Mouse (Mus musculus): ENCODE results near the gene Rgs16.

Rgs16 gene

GRCm38 (mm10) chr1:153740145-153740544, at the start of gene Rgs16:
TSS of gene Rgs16 (plus strand) at chr1:153740349.
- TF ChIP-seq CTCF (conservative IDR thresholded peaks at IDR 0.05; ENCODE audit: low read length): no peak
- TF ChIP-seq POU5F1 (IDR thresholded peaks at IDR 0.05; ENCODE audit: borderline replicate concordance, low read length): no peak
- Histone ChIP-seq H3K4me3 (replicated peaks; ENCODE audit: low read length) (peak within 1 kb of the TSS; percentile 77), H3K36me3 (ENCODE audit: insufficient read depth, low read length) (peaks cover 28% of the 10 kb centered on the region), H3K4me1 (replicated peaks; ENCODE audit: low read depth, low read length) (peaks cover 41% of the 10 kb centered on the region), H3K9me3 (ENCODE audit: low read length) (no peaks in the 10 kb centered on the region), H3K27me3 (ENCODE audit: insufficient read depth, low read length) (peaks cover 75% of the 10 kb centered on the region)

GRCm38 (mm10) chr1:153692526-153692925, 47.6 kb upstream of the Rgs16 start:
- TF ChIP-seq CTCF (conservative IDR thresholded peaks at IDR 0.05; ENCODE audit: low read length) (no peak), POU5F1 (IDR thresholded peaks at IDR 0.05; ENCODE audit: borderline replicate concordance, low read length) (no peak), NANOG (IDR thresholded peaks at IDR 0.05; ENCODE audit: borderline replicate concordance, low read length) (no peak)
- Histone ChIP-seq H3K36me3 (ENCODE audit: insufficient read depth, low read length) (no peaks in the 10 kb centered on the region), H3K27me3 (ENCODE audit: insufficient read depth, low read length) (peaks cover 9% of the 10 kb centered on the region; the same call in 1 of the 2 replicates), H3K9me3 (ENCODE audit: low read length) (no peaks in the 10 kb centered on the region), H3K4me3 (replicated peaks; ENCODE audit: low read length) (no peak overlapping the region), H3K4me1 (replicated peaks; ENCODE audit: low read depth, low read length) (peaks cover 21% of the 10 kb centered on the region)

- TF ChIP-seq POU5F1 (IDR thresholded peaks at IDR 0.05; ENCODE audit: borderline replicate concordance, low read length) (no peak), CTCF (conservative IDR thresholded peaks at IDR 0.05; ENCODE audit: low read length) (no peak), NANOG (IDR thresholded peaks at IDR 0.05; ENCODE audit: borderline replicate concordance, low read length) (no peak)
- H3K27me3 ChIP-seq (ENCODE audit: insufficient read depth, low read length): peaks cover 15% of the 10 kb centered on the region
- H3K4me1 ChIP-seq (replicated peaks; ENCODE audit: low read depth, low read length): peaks cover 25% of the 10 kb centered on the region
- H3K9me3 ChIP-seq (ENCODE audit: low read length): no peaks in the 10 kb centered on the region
- no peaks in the 10 kb centered on the region for H3K36me3 ChIP-seq (ENCODE audit: insufficient read depth, low read length)
- no peak overlapping the region for H3K4me3 ChIP-seq (replicated peaks; ENCODE audit: low read length)
These were observed 45.6 kb upstream of the Rgs16 start for GRCm38 (mm10) chr1:153694372-153695120.

GRCm38 (mm10) chr1:153695398-153695797, 44.8 kb upstream of the Rgs16 start:
- peaks cover 25% of the 10 kb centered on the region for H3K4me1 ChIP-seq (replicated peaks; ENCODE audit: low read depth, low read length)
- H3K9me3 ChIP-seq (ENCODE audit: low read length): no peaks in the 10 kb centered on the region

GRCm38 (mm10) chr1:153696093-153696492, 44.1 kb upstream of the Rgs16 start:
- TF ChIP-seq NANOG (IDR thresholded peaks at IDR 0.05; ENCODE audit: borderline replicate concordance, low read length) (no peak), CTCF (conservative IDR thresholded peaks at IDR 0.05; ENCODE audit: low read length) (no peak)
- Histone ChIP-seq H3K36me3 (ENCODE audit: insufficient read depth, low read length) (no peaks in the 10 kb centered on the region), H3K9me3 (ENCODE audit: low read length) (no peaks in the 10 kb centered on the region), H3K4me1 (replicated peaks; ENCODE audit: low read depth, low read length) (peaks cover 25% of the 10 kb centered on the region), H3K4me3 (replicated peaks; ENCODE audit: low read length) (no peak overlapping the region), H3K27me3 (ENCODE audit: insufficient read depth, low read length) (peaks cover 21% of the 10 kb centered on the region)

More at GRCm38 (mm10) chr1:153695398-153695797, 44.8 kb upstream of the Rgs16 start:
- Histone ChIP-seq H3K4me3 (replicated peaks; ENCODE audit: low read length) (no peak overlapping the region), H3K36me3 (ENCODE audit: insufficient read depth, low read length) (no peaks in the 10 kb centered on the region), H3K27me3 (ENCODE audit: insufficient read depth, low read length) (peaks cover 15% of the 10 kb centered on the region)
- TF ChIP-seq POU5F1 (IDR thresholded peaks at IDR 0.05; ENCODE audit: borderline replicate concordance, low read length) (no peak), NANOG (IDR thresholded peaks at IDR 0.05; ENCODE audit: borderline replicate concordance, low read length) (no peak), CTCF (conservative IDR thresholded peaks at IDR 0.05; ENCODE audit: low read length) (no peak)

GRCm38 (mm10) chr1:153696541-153696940, 43.6 kb upstream of the Rgs16 start:
- Histone ChIP-seq H3K4me1 (replicated peaks; ENCODE audit: low read depth, low read length) (peaks cover 25% of the 10 kb centered on the region), H3K36me3 (ENCODE audit: insufficient read depth, low read length) (no peaks in the 10 kb centered on the region), H3K9me3 (ENCODE audit: low read length) (no peaks in the 10 kb centered on the region), H3K27me3 (ENCODE audit: insufficient read depth, low read length) (peaks cover 21% of the 10 kb centered on the region), H3K4me3 (replicated peaks; ENCODE audit: low read length) (no peak overlapping the region)
- TF ChIP-seq NANOG (IDR thresholded peaks at IDR 0.05; ENCODE audit: borderline replicate concordance, low read length): no peak
- TF ChIP-seq CTCF (conservative IDR thresholded peaks at IDR 0.05; ENCODE audit: low read length): no peak
- TF ChIP-seq POU5F1 (IDR thresholded peaks at IDR 0.05; ENCODE audit: borderline replicate concordance, low read length): no peak

GRCm38 (mm10) chr1:153697581-153698251, 42.4 kb upstream of the Rgs16 start:
- no peak overlapping the region for H3K4me3 ChIP-seq (replicated peaks; ENCODE audit: low read length)
- H3K9me3 ChIP-seq (ENCODE audit: low read length): no peaks in the 10 kb centered on the region
- H3K27me3 ChIP-seq (ENCODE audit: insufficient read depth, low read length): peaks cover 25% of the 10 kb centered on the region
- TF ChIP-seq NANOG (IDR thresholded peaks at IDR 0.05; ENCODE audit: borderline replicate concordance, low read length): no peak
- TF ChIP-seq CTCF (conservative IDR thresholded peaks at IDR 0.05; ENCODE audit: low read length): no peak
- no peak for TF ChIP-seq POU5F1 (IDR thresholded peaks at IDR 0.05; ENCODE audit: borderline replicate concordance, low read length)
- H3K4me1 ChIP-seq (replicated peaks; ENCODE audit: low read depth, low read length): peaks cover 25% of the 10 kb centered on the region
- H3K36me3 ChIP-seq (ENCODE audit: insufficient read depth, low read length): no peaks in the 10 kb centered on the region

GRCm38 (mm10) chr1:153698311-153699084, 41.7 kb upstream of the Rgs16 start:
- no peak overlapping the region for H3K4me3 ChIP-seq (replicated peaks; ENCODE audit: low read length)
- H3K4me1 ChIP-seq (replicated peaks; ENCODE audit: low read depth, low read length): peaks cover 24% of the 10 kb centered on the region
- peaks cover 25% of the 10 kb centered on the region for H3K27me3 ChIP-seq (ENCODE audit: insufficient read depth, low read length)
- TF ChIP-seq POU5F1 (IDR thresholded peaks at IDR 0.05; ENCODE audit: borderline replicate concordance, low read length): no peak
- TF ChIP-seq CTCF (conservative IDR thresholded peaks at IDR 0.05; ENCODE audit: low read length): no peak
- TF ChIP-seq NANOG (IDR thresholded peaks at IDR 0.05; ENCODE audit: borderline replicate concordance, low read length): no peak
- no peaks in the 10 kb centered on the region for H3K9me3 ChIP-seq (ENCODE audit: low read length)
- no peaks in the 10 kb centered on the region for H3K36me3 ChIP-seq (ENCODE audit: insufficient read depth, low read length)

Data from E14TG2a.4 (cell line).